Mouse (Mus musculus) megakaryocyte, embryonic 14.5 days (primary cell): ENCODE data around the gene Pcdh19. TPM values are rescaled to one million over a fixed set of nuclear protein-coding genes. Genes with fewer than 3 reads are reported as not detected.

ENCODE experiments used
- H3K27me3 ChIP-seq: replicated peaks from 2 replicates; pipeline ENCODE3; 2012; ENCODE audit warnings: inconsistent platforms
- H3K36me3 ChIP-seq: replicated peaks from 2 replicates; pipeline ENCODE3; 2012; ENCODE audit warnings: low read length, inconsistent platforms, mixed read lengths
- H3K4me1 ChIP-seq: 2 replicates; pipeline ENCODE4 v1.6.1; 2012; ENCODE audit warnings: inconsistent platforms
- H3K4me3 ChIP-seq: replicated peaks from 2 replicates; pipeline ENCODE3; 2012; ENCODE audit warnings: moderate library complexity, mild to moderate bottlenecking, inconsistent platforms
- H3K9me3 ChIP-seq: 2 replicates; pipeline ENCODE4 v1.6.1; 2012; ENCODE audit warnings: inconsistent platforms
- FLI1 ChIP-seq: IDR thresholded peaks from 2 replicates; pipeline ENCODE4 v1.6.1; 2012; ENCODE audit warnings: low read length, inconsistent platforms, mixed read lengths
- GATA1 ChIP-seq: IDR thresholded peaks from 3 replicates; pipeline ENCODE4 v1.6.1; 2012; ENCODE audit warnings: mixed read lengths, low read length, inconsistent platforms, borderline replicate concordance
- polyA plus RNA-seq: library from polyadenylated mRNA; stranded (reverse); fragments of >175 nt; gene quantifications from 2 replicates; pipeline ENCODE4 v1.2.3, GENCODE M21; 2012; ENCODE audit warnings: low replicate concordance; ENCODE audit not compliant: insufficient read depth

Gene Pcdh19
- polyA plus RNA-seq, 1 experiment = not detected

- TF ChIP-seq GATA1 (no peak), FLI1 (no peak)
- Histone ChIP-seq H3K36me3 (no peaks in the 10 kb centered on the region), H3K4me3 (no peak overlapping the region)
Observed at GRCm38 (mm10) chrX:133618222-133618621, 70.6 kb downstream of the Pcdh19 start.

DNA sequence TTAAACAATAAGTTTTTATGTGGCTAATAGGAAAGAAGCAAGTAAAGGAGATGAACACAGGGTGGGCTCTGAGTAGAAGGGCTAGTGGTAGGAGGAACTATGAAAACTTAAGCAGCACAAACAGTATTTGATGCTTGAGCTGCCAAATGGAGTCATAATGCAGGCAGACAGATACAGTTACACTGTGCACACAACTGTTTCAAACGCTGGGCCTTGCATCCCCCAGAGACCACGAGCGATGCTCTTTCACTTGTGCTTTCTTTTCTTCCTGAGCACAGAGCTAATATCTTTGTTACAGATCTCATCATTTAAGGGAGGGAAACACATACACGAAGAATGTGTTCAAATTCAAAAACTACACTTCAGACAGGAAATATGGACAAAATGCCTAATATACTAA is 83.0 kb downstream of the Pcdh19 start:
- Histone ChIP-seq H3K4me1 (no peaks in the 10 kb centered on the region; the same call in 1 of the 2 replicates), H3K36me3 (no peaks in the 10 kb centered on the region), H3K9me3 (no peaks in the 10 kb centered on the region), H3K4me3 (no peak overlapping the region), H3K27me3 (peaks cover 2% of the 10 kb centered on the region)
- no peak for TF ChIP-seq GATA1
- no peak for TF ChIP-seq FLI1

More at GRCm38 (mm10) chrX:133618222-133618621, 70.6 kb downstream of the Pcdh19 start:
- H3K9me3 ChIP-seq = no peaks in the 10 kb centered on the region
- no peaks in the 10 kb centered on the region for H3K4me1 ChIP-seq
- H3K27me3 ChIP-seq = no peaks in the 10 kb centered on the region

GRCm38 (mm10) chrX:133604272-133604671 is 84.5 kb downstream of the Pcdh19 start:
- H3K4me3 ChIP-seq = no peak overlapping the region
- H3K9me3 ChIP-seq = no peaks in the 10 kb centered on the region
- H3K27me3 ChIP-seq = peaks cover 2% of the 10 kb centered on the region
- H3K4me1 ChIP-seq = no peaks in the 10 kb centered on the region; the same call in 1 of the 2 replicates
- TF ChIP-seq GATA1 (no peak), FLI1 (no peak)
- H3K36me3 ChIP-seq = no peaks in the 10 kb centered on the region

GRCm38 (mm10) chrX:133602068-133602467 is 86.7 kb downstream of the Pcdh19 start:
- TF ChIP-seq GATA1 = no peak
- TF ChIP-seq FLI1 = no peak
- Histone ChIP-seq H3K4me1 (no peaks in the 10 kb centered on the region; the same call in 1 of the 2 replicates), H3K36me3 (no peaks in the 10 kb centered on the region), H3K4me3 (no peak overlapping the region), H3K9me3 (no peaks in the 10 kb centered on the region), H3K27me3 (peaks cover 2% of the 10 kb centered on the region)

DNA sequence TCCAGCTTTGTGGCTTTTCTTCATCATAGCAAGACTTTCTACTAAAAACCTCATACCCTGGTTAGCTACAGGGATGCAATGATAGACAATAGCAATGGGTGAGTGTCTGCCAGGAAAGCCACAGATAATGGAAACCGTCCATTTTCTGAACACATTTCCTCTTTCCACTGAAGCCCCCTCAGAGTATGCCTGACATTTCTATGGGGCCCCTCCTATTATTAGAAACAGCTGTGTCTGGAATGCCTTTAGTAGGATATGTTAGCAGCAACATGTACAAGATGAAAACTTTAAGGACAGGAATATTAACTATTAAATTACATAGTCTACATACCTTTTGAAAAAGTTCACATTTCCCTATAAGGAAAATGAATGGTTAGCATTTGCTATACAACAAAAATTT is 87.1 kb downstream of the Pcdh19 start:
- TF ChIP-seq FLI1 = no peak
- no peak for TF ChIP-seq GATA1
- H3K9me3 ChIP-seq = no peaks in the 10 kb centered on the region
- no peak overlapping the region for H3K4me3 ChIP-seq
- H3K36me3 ChIP-seq = no peaks in the 10 kb centered on the region
- H3K27me3 ChIP-seq = peaks cover 2% of the 10 kb centered on the region
- no peaks in the 10 kb centered on the region; the same call in 1 of the 2 replicates for H3K4me1 ChIP-seq

- Histone ChIP-seq H3K27me3 (peaks cover 2% of the 10 kb centered on the region), H3K4me1 (no peaks in the 10 kb centered on the region; the same call in 1 of the 2 replicates), H3K9me3 (no peaks in the 10 kb centered on the region), H3K4me3 (no peak overlapping the region), H3K36me3 (no peaks in the 10 kb centered on the region)
- TF ChIP-seq FLI1 = no peak
- TF ChIP-seq GATA1 = no peak
Observed at GRCm38 (mm10) chrX:133601195-133601594, 87.6 kb downstream of the Pcdh19 start.

DNA sequence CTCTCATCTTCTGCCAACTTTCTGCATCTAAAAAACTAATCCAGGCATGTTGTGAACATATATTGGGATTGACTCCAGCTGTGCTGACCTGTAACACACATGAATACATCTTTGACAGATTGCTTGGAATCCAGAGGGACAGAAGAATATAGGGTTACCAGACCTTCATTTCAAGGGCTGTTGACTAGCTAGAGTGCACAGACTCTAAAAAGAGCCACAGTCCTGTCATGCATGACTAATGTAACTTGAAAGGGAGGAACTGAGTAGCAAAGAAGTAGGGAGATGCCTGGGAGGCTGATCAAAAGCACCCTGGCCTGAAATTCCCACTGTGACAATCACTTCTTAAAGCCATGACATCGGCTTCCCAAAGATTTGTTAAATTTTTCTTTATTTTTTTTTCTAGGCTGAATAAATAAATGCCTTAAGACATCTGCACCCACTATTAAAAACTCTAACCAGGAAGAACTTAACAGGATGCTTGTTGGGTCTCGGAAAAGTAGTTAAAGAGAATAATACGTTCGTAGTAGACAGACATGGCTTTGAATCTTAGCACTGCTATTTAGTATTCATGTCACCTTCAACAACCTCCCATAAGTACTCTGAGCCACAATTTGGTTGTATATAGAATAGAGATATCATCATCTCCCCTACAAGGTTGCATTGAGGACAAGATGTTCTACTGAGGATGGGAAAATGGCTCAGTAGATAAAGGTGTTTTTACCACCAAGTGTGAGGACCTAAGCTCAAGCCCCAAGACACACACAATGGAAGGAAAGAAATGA is 113.0 kb downstream of the Pcdh19 start:
- Histone ChIP-seq H3K9me3 (no peaks in the 10 kb centered on the region), H3K36me3 (no peaks in the 10 kb centered on the region), H3K27me3 (no peaks in the 10 kb centered on the region), H3K4me3 (no peak overlapping the region), H3K4me1 (no peaks in the 10 kb centered on the region)
- no peak for TF ChIP-seq GATA1
- TF ChIP-seq FLI1 = no peak

GRCm38 (mm10) chrX:133565355-133565754 is 123.4 kb downstream of the Pcdh19 start:
- H3K4me1 ChIP-seq = no peaks in the 10 kb centered on the region
- H3K27me3 ChIP-seq = no peaks in the 10 kb centered on the region
- H3K4me3 ChIP-seq = no peak overlapping the region
- H3K9me3 ChIP-seq = no peaks in the 10 kb centered on the region
- no peaks in the 10 kb centered on the region for H3K36me3 ChIP-seq
- TF ChIP-seq GATA1 (no peak), FLI1 (no peak)

Other genes starting within 250 kb of the Pcdh19 start
- not detected in 2 replicates for gene Tnmd, start 162.0 kb upstream of the Pcdh19 start, polyA plus RNA-seq
- 0.97 and 1.0 TPM in 2 replicates for gene Tspan6, start 209.4 kb upstream of the Pcdh19 start, polyA plus RNA-seq
- not detected in 2 replicates for gene Srpx2, start 219.4 kb upstream of the Pcdh19 start, polyA plus RNA-seq